Mouse (Mus musculus): ENCODE data around the gene Sfxn5. TPM values are rescaled to one million over a fixed set of nuclear protein-coding genes. Genes with fewer than 3 reads are reported as not detected.

Gene Sfxn5
- 0.24 TPM for polyA plus RNA-seq (2014; fragmentation: Illumina TruSeq; extraction: RNeasy Lipid Tissue Mini Kit (QIAGEN cat#74804); ENCODE audit: low read depth, low replicate concordance)

DNA sequence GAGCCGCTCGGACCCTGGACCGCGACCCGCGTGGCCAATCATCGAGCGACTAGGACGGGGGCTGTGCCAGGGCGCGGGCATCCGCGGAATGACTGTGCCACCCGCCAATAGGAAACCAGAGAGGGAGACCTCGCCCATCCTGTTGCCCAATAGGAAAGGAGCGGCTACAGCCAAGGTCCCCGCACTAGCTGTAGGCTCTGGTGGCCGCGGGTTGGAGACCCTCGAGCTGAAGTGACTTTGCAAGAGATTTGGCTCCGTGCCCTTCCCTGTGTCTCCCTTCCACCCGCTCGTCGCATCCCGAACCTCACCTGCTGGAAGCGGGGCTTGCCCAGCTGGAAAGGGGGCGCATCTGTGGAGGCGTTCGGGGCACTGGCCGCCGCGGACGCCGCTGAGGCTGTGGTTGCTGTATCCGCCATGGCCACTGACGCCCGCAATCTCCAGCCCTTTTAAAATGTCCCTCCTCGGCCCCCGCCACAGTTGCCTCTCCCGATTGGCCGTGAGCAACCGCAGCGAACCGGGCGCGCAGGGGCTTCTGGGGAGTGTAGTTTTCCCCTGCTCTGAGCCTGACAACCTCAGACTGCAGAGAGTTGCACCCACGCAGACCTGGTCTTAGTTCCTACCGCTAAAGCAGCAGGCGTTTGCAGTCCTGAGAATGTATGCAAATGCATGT, at the start of gene Sfxn5:
TSS of gene Sfxn5 (minus strand) at position 423 of the 670 bp plus-strand sequence.

DNA sequence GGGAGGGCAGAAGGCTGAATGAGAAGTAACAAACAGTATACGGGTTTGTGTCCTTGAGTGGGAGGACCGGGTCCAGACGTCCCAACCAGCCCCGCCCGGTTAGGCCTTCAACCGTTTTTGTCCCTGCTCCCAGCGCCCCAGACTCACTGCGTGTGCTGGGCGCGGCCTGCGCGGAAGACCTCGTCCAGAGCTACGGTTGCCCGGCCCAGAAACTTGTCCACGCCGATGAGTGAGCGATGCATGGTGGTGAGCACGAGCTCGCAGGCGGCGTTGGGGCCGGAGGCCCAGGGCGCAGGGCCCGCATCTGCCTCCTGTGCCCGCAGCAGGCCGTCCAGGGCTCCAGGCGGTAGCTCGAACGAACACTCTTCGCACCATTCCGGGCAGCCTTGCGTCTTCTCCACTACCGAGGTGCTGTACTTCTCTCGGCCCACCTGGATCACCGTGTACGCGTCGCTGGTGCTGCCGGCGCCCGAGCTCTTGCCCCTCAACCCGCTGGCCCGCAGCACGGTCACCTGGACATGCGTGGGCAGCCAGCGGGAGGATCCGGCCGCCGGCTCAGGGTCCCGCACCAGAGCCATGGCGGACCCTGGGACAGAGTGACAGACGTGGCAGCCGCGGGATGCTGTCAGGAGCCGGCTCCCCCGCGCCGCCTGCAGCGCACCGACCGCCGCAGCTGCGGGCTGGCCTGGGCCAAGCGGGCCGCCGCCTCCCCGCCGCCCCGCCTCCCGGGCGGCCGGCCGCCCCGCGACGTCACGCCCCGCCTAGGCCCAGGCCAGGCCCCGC, 40.9 kb upstream of the Sfxn5 start, which contains the start of gene Rab11fip5:
TSS of gene Rab11fip5 (minus strand) at position 684 of the 783 bp plus-strand sequence.

DNA sequence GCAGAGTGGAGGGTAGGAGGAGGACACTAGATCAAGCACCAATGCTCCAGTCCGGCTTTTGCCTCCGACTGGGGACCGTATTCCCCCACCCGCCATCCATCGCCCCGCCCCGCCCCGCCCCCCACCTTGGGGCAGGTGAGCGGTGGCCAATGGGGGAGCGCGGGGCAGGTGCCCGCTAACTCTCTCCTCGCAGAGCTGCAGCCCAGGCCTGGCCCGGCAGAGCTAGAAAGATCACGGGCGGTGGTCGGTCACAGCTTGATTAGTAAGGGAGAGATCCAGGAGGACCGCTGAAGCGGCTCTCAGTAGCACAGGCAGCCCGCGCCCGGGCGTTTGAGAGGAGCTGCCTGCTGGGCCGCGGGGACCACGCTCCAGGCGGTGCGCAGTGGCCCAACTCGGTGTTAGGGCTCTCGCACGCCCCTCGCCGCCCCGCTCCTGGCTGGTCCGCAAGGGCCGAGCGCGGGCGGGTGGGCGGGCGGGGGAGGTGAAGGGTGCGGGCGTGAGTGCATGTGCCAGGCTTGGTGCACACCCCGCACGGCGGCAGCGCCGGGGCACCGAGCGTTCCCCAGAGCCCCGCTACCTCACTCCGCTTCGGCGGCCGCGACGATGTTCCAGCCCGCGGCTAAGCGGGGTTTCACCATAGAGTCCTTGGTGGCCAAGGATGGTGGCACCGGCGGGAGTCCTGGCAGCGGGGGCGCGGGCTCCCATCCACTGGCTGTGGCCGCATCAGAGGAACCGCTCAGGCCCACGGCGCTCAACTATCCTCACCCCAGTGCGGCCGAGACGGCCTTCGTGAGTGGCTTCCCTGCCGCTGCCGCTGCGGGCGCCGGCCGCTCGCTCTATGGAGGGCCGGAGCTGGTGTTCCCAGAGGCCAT, 145.6 kb downstream of the Sfxn5 start, which contains the start of gene Emx1:
TSS of gene Emx1 (plus strand) at position 99 of the 872 bp plus-strand sequence.

Other genes with a start within 250 kb of the Sfxn5 start
- gene Spr, start 195.7 kb downstream of the Sfxn5 start, polyA plus RNA-seq (2014; fragmentation: Illumina TruSeq; extraction: RNeasy Lipid Tissue Mini Kit (QIAGEN cat#74804); ENCODE audit: low read depth, low replicate concordance) = 0.15 TPM
- gene Emx1, start 146.0 kb downstream of the Sfxn5 start, polyA plus RNA-seq (2014; fragmentation: Illumina TruSeq; extraction: RNeasy Lipid Tissue Mini Kit (QIAGEN cat#74804); ENCODE audit: low read depth, low replicate concordance) = not detected
- gene Rab11fip5, start 41.2 kb upstream of the Sfxn5 start, polyA plus RNA-seq (2014; fragmentation: Illumina TruSeq; extraction: RNeasy Lipid Tissue Mini Kit (QIAGEN cat#74804); ENCODE audit: low read depth, low replicate concordance) = 20.2 TPM
- not detected for gene Noto, start 90.5 kb upstream of the Sfxn5 start, polyA plus RNA-seq (2014; fragmentation: Illumina TruSeq; extraction: RNeasy Lipid Tissue Mini Kit (QIAGEN cat#74804); ENCODE audit: low read depth, low replicate concordance)
- gene Smyd5, start 98.6 kb upstream of the Sfxn5 start, polyA plus RNA-seq (2014; fragmentation: Illumina TruSeq; extraction: RNeasy Lipid Tissue Mini Kit (QIAGEN cat#74804); ENCODE audit: low read depth, low replicate concordance) = 1.5 TPM
- 361 TPM for gene Cct7, start 118.1 kb upstream of the Sfxn5 start, polyA plus RNA-seq (2014; fragmentation: Illumina TruSeq; extraction: RNeasy Lipid Tissue Mini Kit (QIAGEN cat#74804); ENCODE audit: low read depth, low replicate concordance)
- gene Pradc1, start 118.5 kb upstream of the Sfxn5 start, polyA plus RNA-seq (2014; fragmentation: Illumina TruSeq; extraction: RNeasy Lipid Tissue Mini Kit (QIAGEN cat#74804); ENCODE audit: low read depth, low replicate concordance) = 4.5 TPM
- 0.08 TPM for gene Fbxo41, start 169.6 kb upstream of the Sfxn5 start, polyA plus RNA-seq (2014; fragmentation: Illumina TruSeq; extraction: RNeasy Lipid Tissue Mini Kit (QIAGEN cat#74804); ENCODE audit: low read depth, low replicate concordance)
- 0.21 TPM for gene Egr4, start 180.2 kb upstream of the Sfxn5 start, polyA plus RNA-seq (2014; fragmentation: Illumina TruSeq; extraction: RNeasy Lipid Tissue Mini Kit (QIAGEN cat#74804); ENCODE audit: low read depth, low replicate concordance)

Data from testis, adult 10 weeks (tissue).